Mouse (Mus musculus): ENCODE measurements around the gene Olfr342. TPM values are rescaled to one million over a fixed set of nuclear protein-coding genes. Genes with fewer than 3 reads are reported as not detected.

Olfr342 gene
- polyA plus RNA-seq (2015; fragmentation: Nextera tagmentation; extraction: Ambion mirVana): not detected in 2 replicates

GRCm38 (mm10) chr2:36524698-36525097, at the start of gene Olfr342:
TSS of gene Olfr342 (plus strand) at chr2:36524998.
- Histone ChIP-seq H3K27me3 (no peaks in the 10 kb centered on the region), H3K9me3 (peaks cover 5% of the 10 kb centered on the region; the same call in 1 of the 2 replicates), H3K9ac (no peak within 1 kb of the TSS), H3K4me2 (no peak within 1 kb of the TSS), H3K4me1 (no peaks in the 10 kb centered on the region), H3K36me3 (no peaks in the 10 kb centered on the region), H3K27ac (no peak within 1 kb of the TSS), H3K4me3 (no peak within 1 kb of the TSS)
- WGBS: 68% methylated on average over 3 of the region's 3 CpGs
- ATAC-seq (ENCODE audit: insufficient number of reproducible peaks, insufficient read depth, low FRiP score, low TSS enrichment, low read depth): no peak

GRCm38 (mm10) chr2:36482368-36482767, 42.4 kb upstream of the Olfr342 start, which contains the start of gene Olfr341:
TSS of gene Olfr341 (minus strand) at chr2:36482468.
- ATAC-seq (ENCODE audit: insufficient number of reproducible peaks, insufficient read depth, low FRiP score, low TSS enrichment, low read depth): no peak
- no peak within 1 kb of the TSS for H3K27ac ChIP-seq
- H3K36me3 ChIP-seq: no peaks in the 10 kb centered on the region
- H3K9me3 ChIP-seq: peaks cover 3% of the 10 kb centered on the region
- no peak within 1 kb of the TSS for H3K4me3 ChIP-seq
- no peaks in the 10 kb centered on the region for H3K27me3 ChIP-seq
- no peak within 1 kb of the TSS for H3K4me2 ChIP-seq
- no peaks in the 10 kb centered on the region for H3K4me1 ChIP-seq
- H3K9ac ChIP-seq: no peak within 1 kb of the TSS

- Histone ChIP-seq H3K36me3 (no peaks in the 10 kb centered on the region), H3K4me3 (no peak overlapping the region), H3K4me2 (no peak overlapping the region), H3K9ac (no peak overlapping the region), H3K27me3 (no peaks in the 10 kb centered on the region), H3K27ac (no peak overlapping the region), H3K4me1 (no peaks in the 10 kb centered on the region), H3K9me3 (0 out of 2 replicates have a peak, but pooled peaks cover 6% of the 10 kb centered on the region)
- no peak for ATAC-seq (ENCODE audit: insufficient number of reproducible peaks, insufficient read depth, low FRiP score, low TSS enrichment, low read depth)
Measured at GRCm38 (mm10) chr2:36565156-36565555, 40.4 kb downstream of the Olfr342 start.

- no peaks in the 10 kb centered on the region for H3K27me3 ChIP-seq
- no peak within 1 kb of the TSS for H3K4me3 ChIP-seq
- WGBS: 76% methylated on average over 1 of the region's 1 CpGs
- H3K4me2 ChIP-seq: no peak within 1 kb of the TSS
- no peaks in the 10 kb centered on the region for H3K4me1 ChIP-seq
- no peaks in the 10 kb centered on the region for H3K9me3 ChIP-seq
- H3K9ac ChIP-seq: no peak within 1 kb of the TSS
- ATAC-seq (ENCODE audit: insufficient number of reproducible peaks, insufficient read depth, low FRiP score, low TSS enrichment, low read depth): no peak
- H3K36me3 ChIP-seq: no peaks in the 10 kb centered on the region
- H3K27ac ChIP-seq: no peak within 1 kb of the TSS
Measured at GRCm38 (mm10) chr2:36566362-36566761, 41.6 kb downstream of the Olfr342 start, which contains the start of gene Olfr344. TSS of gene Olfr344 (plus strand) at chr2:36566662.

GRCm38 (mm10) chr2:36567022-36567421, 42.2 kb downstream of the Olfr342 start:
- ATAC-seq (ENCODE audit: insufficient number of reproducible peaks, insufficient read depth, low FRiP score, low TSS enrichment, low read depth): no peak
- no peak overlapping the region for H3K27ac ChIP-seq
- H3K9me3 ChIP-seq: no peaks in the 10 kb centered on the region
- no peaks in the 10 kb centered on the region for H3K36me3 ChIP-seq
- H3K4me1 ChIP-seq: no peaks in the 10 kb centered on the region
- H3K9ac ChIP-seq: no peak overlapping the region
- no peak overlapping the region for H3K4me2 ChIP-seq
- no peaks in the 10 kb centered on the region for H3K27me3 ChIP-seq
- H3K4me3 ChIP-seq: no peak overlapping the region

- Histone ChIP-seq H3K4me1 (no peaks in the 10 kb centered on the region), H3K36me3 (no peaks in the 10 kb centered on the region), H3K4me3 (no peak overlapping the region), H3K9ac (no peak overlapping the region), H3K4me2 (no peak overlapping the region), H3K9me3 (no peaks in the 10 kb centered on the region), H3K27me3 (no peaks in the 10 kb centered on the region), H3K27ac (no peak overlapping the region)
- no peak for ATAC-seq (ENCODE audit: insufficient number of reproducible peaks, insufficient read depth, low FRiP score, low TSS enrichment, low read depth)
- WGBS: 94% methylated on average over 3 of the region's 3 CpGs
Measured at GRCm38 (mm10) chr2:36567845-36568244, 43.0 kb downstream of the Olfr342 start.

Other genes starting within 250 kb of the Olfr342 start
- gene Olfr338, start 151.5 kb upstream of the Olfr342 start, polyA plus RNA-seq (2015; fragmentation: Nextera tagmentation; extraction: Ambion mirVana): 0.06 TPM in 1 of 2 replicates, not detected in the other
- gene Olfr339, start 106.1 kb upstream of the Olfr342 start, polyA plus RNA-seq (2015; fragmentation: Nextera tagmentation; extraction: Ambion mirVana): not detected in 2 replicates
- gene Olfr340, start 72.4 kb upstream of the Olfr342 start, polyA plus RNA-seq (2015; fragmentation: Nextera tagmentation; extraction: Ambion mirVana): not detected in 2 replicates
- gene Olfr341, start 42.5 kb upstream of the Olfr342 start, polyA plus RNA-seq (2015; fragmentation: Nextera tagmentation; extraction: Ambion mirVana): 0.10 TPM in 1 of 2 replicates, not detected in the other
- 0.10 TPM in 1 of 2 replicates, not detected in the other for gene Olfr344, start 41.7 kb downstream of the Olfr342 start, polyA plus RNA-seq (2015; fragmentation: Nextera tagmentation; extraction: Ambion mirVana)
- not detected in 2 replicates for gene Olfr345, start 115.0 kb downstream of the Olfr342 start, polyA plus RNA-seq (2015; fragmentation: Nextera tagmentation; extraction: Ambion mirVana)
- not detected in 2 replicates for gene Olfr346, start 160.8 kb downstream of the Olfr342 start, polyA plus RNA-seq (2015; fragmentation: Nextera tagmentation; extraction: Ambion mirVana)
- not detected in 2 replicates for gene Olfr347, start 206.9 kb downstream of the Olfr342 start, polyA plus RNA-seq (2015; fragmentation: Nextera tagmentation; extraction: Ambion mirVana)

Measured in embryonic facial prominence, embryonic 13.5 days (tissue).